In genomic region chr10:128214981-128215380, GRCm38 (mm10) we compare ENCODE assay signal across 31 mouse cellular contexts. TPM values are rescaled to one million over a fixed set of nuclear protein-coding genes. Genes with fewer than 3 reads are reported as not detected.
DNase-seq lines count a peak whose midpoint lies in the region; ATAC-seq and TF ChIP-seq lines count a peak whose summit lies in the region.
"Had no signal": no experiment of that assay in that cellular context is flagged by ENCODE, and none has a peak within 500 bp of the region (broad histone marks: within the 10 kb centered on the region; RNA-seq: fewer than 3 reads in every experiment).

No protein-coding gene starts in this region.

- DNase-seq in lung, postnatal 0 days (ENCODE audit: low spot score) = peak; percentile 37
- DNase-seq in lung, postnatal 4 days = no peak
- peak; percentile 55 for DNase-seq in adipocyte (ENCODE audit: low spot score)
- no peak for DNase-seq in adrenal gland, postnatal 10 days
- no peak for DNase-seq in thymus, adult 2 months
- DNase-seq: adrenal gland, adult 2 months; adrenal gland, postnatal 25 days; cerebellum, adult 11-12 months; cerebellum, adult 8-10 months; cerebellum, postnatal 10 days; gastrocnemius, postnatal 10 days; gastrocnemius, postnatal 36 days; heart, adult 2 months; heart, postnatal 14 days; heart, postnatal 4 days had no signal

- H3K4me2 ChIP-seq in intestine, postnatal 0 days (replicated peaks; ENCODE audit: low read depth) = no peak overlapping the region
- no peak overlapping the region for H3K4me2 ChIP-seq in intestine, embryonic 15.5 days (replicated peaks)
- no peak overlapping the region for H3K4me2 ChIP-seq in lung, postnatal 0 days (replicated peaks; ENCODE audit: low read depth, low read length)
- H3K4me2 ChIP-seq: forebrain, embryonic 13.5 days; heart, embryonic 13.5 days; hindbrain, embryonic 15.5 days had no signal

- H3K4me3 ChIP-seq in intestine, postnatal 0 days (ENCODE audit: low read depth, low read length) = no peak overlapping the region
- H3K4me3 ChIP-seq in intestine, embryonic 15.5 days (replicated peaks) = no peak overlapping the region
- no peak overlapping the region for H3K4me3 ChIP-seq in lung, postnatal 0 days (ENCODE audit: low read depth, low read length)
- no peak overlapping the region for H3K4me3 ChIP-seq in thymus, adult 2 months (ENCODE audit: control insufficient read depth, insufficient read depth, low read length)
- H3K4me3 ChIP-seq: forebrain, embryonic 10.5 days; forebrain, embryonic 13.5 days; heart, adult 2 months; heart, embryonic 10.5 days; heart, embryonic 13.5 days; hindbrain, embryonic 15.5 days had no signal

- TF ChIP-seq POLR2A in thymus, adult 2 months (IDR thresholded peaks at IDR 0.05; ENCODE audit: control insufficient read depth, extremely low read depth, insufficient read depth, low read length, poor library complexity) = no peak

- no peak for TF ChIP-seq EP300 in lung, postnatal 0 days (IDR thresholded peaks at IDR 0.05)

- peak; percentile 17; the same call in 1 of the 2 replicates for TF ChIP-seq CTCF in intestine, postnatal 0 days (IDR thresholded peaks at IDR 0.05; ENCODE audit: low read depth)
- peak; percentile 42 for TF ChIP-seq CTCF in lung, postnatal 0 days (IDR thresholded peaks at IDR 0.05)
- no peak for TF ChIP-seq CTCF in thymus, adult 2 months (IDR thresholded peaks at IDR 0.05; ENCODE audit: borderline replicate concordance, control insufficient read depth, extremely low read depth, insufficient read depth, low read length, poor library complexity)

- no peak overlapping the region for H3K27ac ChIP-seq in intestine, postnatal 0 days (ENCODE audit: low read depth, low read length)
- H3K27ac ChIP-seq in intestine, embryonic 15.5 days = no peak overlapping the region
- no peak overlapping the region for H3K27ac ChIP-seq in lung, postnatal 0 days (ENCODE audit: low read length)
- H3K27ac ChIP-seq in thymus, adult 2 months (ENCODE audit: control insufficient read depth, insufficient read depth, low read length) = no peak overlapping the region
- H3K27ac ChIP-seq: forebrain, embryonic 10.5 days; forebrain, embryonic 13.5 days; heart, adult 2 months; heart, embryonic 10.5 days; heart, embryonic 13.5 days; hindbrain, embryonic 15.5 days had no signal

- no peaks in the 10 kb centered on the region for H3K9me3 ChIP-seq in intestine, postnatal 0 days (ENCODE audit: control insufficient read depth)
- no peaks in the 10 kb centered on the region for H3K9me3 ChIP-seq in intestine, embryonic 15.5 days
- H3K9me3 ChIP-seq in lung, postnatal 0 days (ENCODE audit: low read length) = no peaks in the 10 kb centered on the region
- H3K9me3 ChIP-seq: forebrain, embryonic 10.5 days; forebrain, embryonic 13.5 days; heart, embryonic 10.5 days; heart, embryonic 13.5 days; hindbrain, embryonic 15.5 days had no signal

- WGBS in intestine, postnatal 0 days = 80% methylated on average over 5 of the region's 5 CpGs
- WGBS in intestine, embryonic 15.5 days = 87% methylated on average over 5 of the region's 5 CpGs
- 76% methylated on average over 5 of the region's 5 CpGs for WGBS in lung, postnatal 0 days
- 83% methylated on average over 5 of the region's 5 CpGs for WGBS in thymus, adult 2 months

- no peaks in the 10 kb centered on the region for H3K27me3 ChIP-seq in intestine, postnatal 0 days (replicated peaks; ENCODE audit: control insufficient read depth, insufficient read depth, low read length)
- H3K27me3 ChIP-seq in intestine, embryonic 15.5 days (replicated peaks) = no peaks in the 10 kb centered on the region
- H3K27me3 ChIP-seq in lung, postnatal 0 days (replicated peaks; ENCODE audit: insufficient read depth, low read length) = no peaks in the 10 kb centered on the region
- H3K27me3 ChIP-seq in thymus, adult 2 months (ENCODE audit: control insufficient read depth, insufficient read depth, low read length) = no peaks in the 10 kb centered on the region

- no peaks in the 10 kb centered on the region for H3K36me3 ChIP-seq in intestine, postnatal 0 days (ENCODE audit: control insufficient read depth, insufficient read depth)
- H3K36me3 ChIP-seq in intestine, embryonic 15.5 days = no peaks in the 10 kb centered on the region
- no peaks in the 10 kb centered on the region for H3K36me3 ChIP-seq in lung, postnatal 0 days (ENCODE audit: insufficient read depth, low read length)
- no peaks in the 10 kb centered on the region for H3K36me3 ChIP-seq in thymus, adult 2 months (ENCODE audit: control insufficient read depth, insufficient read depth, low read length)
- H3K36me3 ChIP-seq: heart, embryonic 10.5 days; hindbrain, embryonic 15.5 days had no signal

- no peak overlapping the region for H3K9ac ChIP-seq in intestine, postnatal 0 days (ENCODE audit: low read depth, low read length)
- H3K9ac ChIP-seq in intestine, embryonic 15.5 days = no peak overlapping the region
- H3K9ac ChIP-seq in lung, postnatal 0 days (replicated peaks; ENCODE audit: low read depth) = no peak overlapping the region
- H3K9ac ChIP-seq: forebrain, embryonic 13.5 days; heart, embryonic 13.5 days; hindbrain, embryonic 15.5 days had no signal

- ATAC-seq in intestine, postnatal 0 days = no peak
- ATAC-seq in intestine, embryonic 15.5 days = no peak
- ATAC-seq in lung, postnatal 0 days = no peak
- ATAC-seq: CD4-positive, CD25-positive, alpha-beta regulatory T cell, adult 4 months; forebrain, embryonic 13.5 days; forebrain, embryonic 16.5 days; Patski had no signal

- H3K4me1 ChIP-seq in intestine, postnatal 0 days (replicated peaks; ENCODE audit: control insufficient read depth, insufficient read depth, low read length) = no peaks in the 10 kb centered on the region
- H3K4me1 ChIP-seq in intestine, embryonic 15.5 days (replicated peaks) = peaks cover 5% of the 10 kb centered on the region; the same call in 1 of the 2 replicates
- H3K4me1 ChIP-seq in lung, postnatal 0 days (ENCODE audit: insufficient read depth, low read depth, low read length) = peaks cover 4% of the 10 kb centered on the region; the same call in 1 of the 2 replicates
- peaks cover 11% of the 10 kb centered on the region for H3K4me1 ChIP-seq in thymus, adult 2 months (replicated peaks; ENCODE audit: control insufficient read depth, insufficient read depth, low read length)

RNA-seq across cellular contexts. Expression of gene Spryd4, which starts 3.4 kb away (rescaled TPM):
- polyA plus RNA-seq in intestine, postnatal 0 days (2015; fragmentation: Nextera tagmentation; extraction: Ambion mirVana) = 22.9 and 23.2 TPM in 2 replicates
- polyA plus RNA-seq in intestine, embryonic 15.5 days (2015; fragmentation: Nextera tagmentation; extraction: Ambion mirVana) = 34.8 and 35.9 TPM in 2 replicates
- 16.0 and 16.9 TPM in 2 replicates for polyA plus RNA-seq in lung, postnatal 0 days (2015; fragmentation: Nextera tagmentation; extraction: Ambion mirVana)
- total RNA-seq in adrenal gland, postnatal 10 days (2021) = 10 to 100 TPM; 21.6 to 27.3 TPM
- polyA plus RNA-seq in thymus, adult 2 months (2012; rRNA removed) = 9.8 and 10.9 TPM in 2 replicates

RNA-seq across cellular contexts. Expression of gene Mip, which starts 10.7 kb away (rescaled TPM):
- not detected in 2 replicates for polyA plus RNA-seq in intestine, postnatal 0 days (2015; fragmentation: Nextera tagmentation; extraction: Ambion mirVana)
- 0.19 TPM in 1 of 2 replicates, not detected in the other for polyA plus RNA-seq in intestine, embryonic 15.5 days (2015; fragmentation: Nextera tagmentation; extraction: Ambion mirVana)
- polyA plus RNA-seq in lung, postnatal 0 days (2015; fragmentation: Nextera tagmentation; extraction: Ambion mirVana) = not detected in 2 replicates
- not detected for total RNA-seq in adrenal gland, postnatal 10 days (2021)
- polyA plus RNA-seq in thymus, adult 2 months (2012; rRNA removed) = 0.19 and 0.24 TPM in 2 replicates
- total RNA-seq: adrenal gland, adult 2 months; adrenal gland, postnatal 25 days; gastrocnemius, adult 18-20 months; gastrocnemius, postnatal 10 days; gastrocnemius, postnatal 36 days; heart, adult 2 months; heart, postnatal 14 days; heart, postnatal 4 days had no signal
- polyA plus RNA-seq: adrenal gland, adult 2 months; C2C12; CD4-positive, CD25-positive, alpha-beta regulatory T cell, adult 4 months; embryonic facial prominence, embryonic 11.5 days; forebrain, embryonic 16.5 days; heart, adult 2 months; heart, embryonic 10.5 days; heart, embryonic 13.5 days; heart, embryonic 16.5 days; hindbrain, embryonic 11.5 days; hindbrain, embryonic 15.5 days had no signal

RNA-seq across cellular contexts. Expression of gene Timeless, which starts 16.9 kb away (rescaled TPM):
- polyA plus RNA-seq in intestine, postnatal 0 days (2015; fragmentation: Nextera tagmentation; extraction: Ambion mirVana) = 8.6 and 10.6 TPM in 2 replicates
- 40.8 and 41.3 TPM in 2 replicates for polyA plus RNA-seq in intestine, embryonic 15.5 days (2015; fragmentation: Nextera tagmentation; extraction: Ambion mirVana)
- 11.2 and 14.5 TPM in 2 replicates for polyA plus RNA-seq in lung, postnatal 0 days (2015; fragmentation: Nextera tagmentation; extraction: Ambion mirVana)
- 10 to 100 TPM; 16.4 to 21.9 TPM for total RNA-seq in adrenal gland, postnatal 10 days (2021)
- polyA plus RNA-seq in thymus, adult 2 months (2012; rRNA removed) = 21.3 and 29.3 TPM in 2 replicates

RNA-seq across cellular contexts. Expression of gene Gls2, which starts 20.7 kb away (rescaled TPM):
- polyA plus RNA-seq in intestine, postnatal 0 days (2015; fragmentation: Nextera tagmentation; extraction: Ambion mirVana) = 0.37 and 0.42 TPM in 2 replicates
- 1.8 and 3.3 TPM in 2 replicates for polyA plus RNA-seq in intestine, embryonic 15.5 days (2015; fragmentation: Nextera tagmentation; extraction: Ambion mirVana)
- 0.82 and 0.92 TPM in 2 replicates for polyA plus RNA-seq in lung, postnatal 0 days (2015; fragmentation: Nextera tagmentation; extraction: Ambion mirVana)
- 10 to 100 TPM; 12.8 to 22.3 TPM for total RNA-seq in adrenal gland, postnatal 10 days (2021)
- 1.2 and 6.6 TPM in 2 replicates for polyA plus RNA-seq in thymus, adult 2 months (2012; rRNA removed)
- total RNA-seq: granulocyte monocyte progenitor cell, adult 5-6 weeks had no signal

RNA-seq across cellular contexts. Expression of gene Rbms2, which starts 34.9 kb away (rescaled TPM):
- polyA plus RNA-seq in intestine, postnatal 0 days (2015; fragmentation: Nextera tagmentation; extraction: Ambion mirVana) = 11.2 and 11.7 TPM in 2 replicates
- polyA plus RNA-seq in intestine, embryonic 15.5 days (2015; fragmentation: Nextera tagmentation; extraction: Ambion mirVana) = 24.8 and 27.0 TPM in 2 replicates
- 26.4 and 28.3 TPM in 2 replicates for polyA plus RNA-seq in lung, postnatal 0 days (2015; fragmentation: Nextera tagmentation; extraction: Ambion mirVana)
- total RNA-seq in adrenal gland, postnatal 10 days (2021) = 10 to 100 TPM; 65.3 to 74.8 TPM
- polyA plus RNA-seq in thymus, adult 2 months (2012; rRNA removed) = 65.3 and 76.2 TPM in 2 replicates

Comparison
In these comparisons a context has a peak if more than half of its experiments do, and no peak if none do; other contexts are left out.
1. DNase-seq: peak in lung, postnatal 0 days (single experiment) and adipocyte (single experiment); none in lung, postnatal 4 days (0 of 2), adrenal gland, postnatal 10 days (single experiment) and thymus, adult 2 months (single experiment).